Comparison of ENCODE assay signal across 8 mouse cellular contexts in the genomic region with DNA sequence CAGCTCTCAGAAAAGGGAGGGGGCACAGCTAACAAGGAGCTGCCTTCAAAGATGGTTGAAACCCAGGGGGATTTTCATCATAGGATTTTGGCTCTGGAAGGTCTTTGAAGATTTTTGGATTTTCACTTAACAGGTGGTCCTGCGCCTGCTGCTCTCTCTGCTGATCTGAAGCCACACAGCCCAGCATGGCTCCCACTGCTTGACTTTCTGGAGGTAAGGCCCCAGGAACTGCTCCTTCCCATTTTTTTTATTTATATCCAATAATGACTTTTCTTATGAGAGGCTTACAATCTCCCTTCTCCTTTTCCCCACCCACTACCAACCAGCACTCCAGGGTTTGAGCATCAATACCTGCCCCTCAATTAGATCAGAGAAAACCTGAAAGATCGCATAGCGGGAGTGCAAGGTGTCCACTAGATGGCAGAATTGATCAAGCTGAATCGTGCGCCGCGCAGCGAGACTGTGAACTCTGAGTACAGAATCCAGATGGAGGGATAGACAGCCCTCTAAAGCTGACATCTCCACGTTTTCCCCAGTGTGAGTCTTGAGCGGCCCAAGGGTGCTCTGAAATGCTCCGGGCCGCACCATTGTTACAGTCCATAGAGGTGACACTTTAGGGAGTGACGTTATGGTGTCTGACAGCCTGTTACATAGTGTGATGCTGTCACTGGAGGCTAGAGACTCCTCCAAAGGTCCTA.
DNase-seq lines count a peak whose midpoint lies in the region; ATAC-seq lines count a peak whose summit lies in the region.

No protein-coding gene starts in this region.

- peak; percentile 98 for ATAC-seq in frontal cortex, adult (ENCODE audit: low TSS enrichment)
- ATAC-seq in stomach, embryonic 16.5 days (ENCODE audit: insufficient read depth, low FRiP score) = peak; percentile 40; the same call in 1 of the 2 replicates

- DNase-seq in ovary, postnatal 14 days (ENCODE audit: low spot score) = peak; percentile 23
- no peak for DNase-seq in ovary, postnatal 10 days (ENCODE audit: low spot score)
- DNase-seq in cerebellum, adult 8-10 months = peak; percentile 33
- DNase-seq in induced T-regulatory cell, adult 2 months (ENCODE audit: low read depth) = peak; percentile 50
- peak; percentile 58 to 68 for DNase-seq in left cerebral cortex, adult 18-20 months (ENCODE audit: low spot score in 2 of 2)
- peak; percentile 70 for DNase-seq in midbrain, embryonic 10.5 days (ENCODE audit: low spot score)

- H3K4me2 ChIP-seq in stomach, embryonic 16.5 days (ENCODE audit: low read depth, low read length) = no peak overlapping the region

- H3K27ac ChIP-seq in midbrain, embryonic 10.5 days (replicated peaks) = no peak overlapping the region
- H3K27ac ChIP-seq in stomach, embryonic 16.5 days (ENCODE audit: low read length) = no peak overlapping the region

- peaks cover 7% of the 10 kb centered on the region; the same call in 1 of the 2 replicates for H3K27me3 ChIP-seq in midbrain, embryonic 10.5 days (ENCODE audit: low read depth, poor library complexity, severe bottlenecking)
- no peaks in the 10 kb centered on the region for H3K27me3 ChIP-seq in stomach, embryonic 16.5 days (ENCODE audit: control insufficient read depth, insufficient read depth, low read length)

- no peak overlapping the region for H3K9ac ChIP-seq in stomach, embryonic 16.5 days (ENCODE audit: low read length)

- WGBS in midbrain, embryonic 10.5 days = 9% methylated on average over 13 of the region's 13 CpGs
- WGBS in stomach, embryonic 16.5 days = 10% methylated on average over 13 of the region's 13 CpGs

- no peaks in the 10 kb centered on the region for H3K4me1 ChIP-seq in midbrain, embryonic 10.5 days
- no peaks in the 10 kb centered on the region for H3K4me1 ChIP-seq in stomach, embryonic 16.5 days (ENCODE audit: control insufficient read depth, insufficient read depth, low read length)

- H3K4me3 ChIP-seq in midbrain, embryonic 10.5 days = no peak overlapping the region
- no peak overlapping the region for H3K4me3 ChIP-seq in stomach, embryonic 16.5 days (replicated peaks; ENCODE audit: low read length)

- no peaks in the 10 kb centered on the region for H3K36me3 ChIP-seq in midbrain, embryonic 10.5 days
- no peaks in the 10 kb centered on the region for H3K36me3 ChIP-seq in stomach, embryonic 16.5 days (ENCODE audit: control insufficient read depth, insufficient read depth, low read length)

- no peaks in the 10 kb centered on the region for H3K9me3 ChIP-seq in midbrain, embryonic 10.5 days (replicated peaks)
- no peaks in the 10 kb centered on the region for H3K9me3 ChIP-seq in stomach, embryonic 16.5 days (replicated peaks; ENCODE audit: control insufficient read depth, low read length)
